Mouse (Mus musculus) neural tube, embryonic 13.5 days (tissue): ENCODE measurements around the gene Os9. TPM values are rescaled to one million over a fixed set of nuclear protein-coding genes. Genes with fewer than 3 reads are reported as not detected.

Experiments
- ATAC-seq: fragments of 200-750 bp; cut with Nextera tagmentation; 2 replicates; pipeline ENCODE4 v1.8.0; 2017; ENCODE audit warnings: low read depth, mild to moderate bottlenecking, moderate TSS enrichment, moderate library complexity
- H3K27ac ChIP-seq: fragments of 300-500 bp; sonication (generic); replicated peaks from 2 replicates; pipeline ENCODE4 v1.5.1; 2015; ENCODE audit warnings: moderate library complexity, mild to moderate bottlenecking, inconsistent platforms
- H3K27me3 ChIP-seq: fragments of 300-500 bp; sonication (generic); 2 replicates; pipeline ENCODE4 v1.6.1; 2015; ENCODE audit warnings: mild to moderate bottlenecking, inconsistent platforms
- H3K36me3 ChIP-seq: fragments of 300-500 bp; sonication (generic); 2 replicates; pipeline ENCODE4 v1.6.1; 2015; ENCODE audit warnings: mild to moderate bottlenecking, inconsistent platforms
- H3K4me1 ChIP-seq: fragments of 300-500 bp; sonication (generic); replicated peaks from 2 replicates; pipeline ENCODE4 v1.6.1; 2015; ENCODE audit warnings: inconsistent platforms
- H3K4me2 ChIP-seq: fragments of 300-500 bp; sonication (generic); 2 replicates; pipeline ENCODE4 v1.6.1; 2015; ENCODE audit warnings: inconsistent platforms, mild to moderate bottlenecking, moderate library complexity
- H3K4me3 ChIP-seq: fragments of 300-500 bp; sonication (generic); 2 replicates; pipeline ENCODE4 v1.5.1; 2015; ENCODE audit warnings: mild to moderate bottlenecking, inconsistent platforms
- H3K9ac ChIP-seq: fragments of 300-500 bp; sonication (generic); 2 replicates; pipeline ENCODE4 v1.6.1; 2015; ENCODE audit warnings: moderate library complexity, mild to moderate bottlenecking, inconsistent platforms
- H3K9me3 ChIP-seq: fragments of 300-500 bp; sonication (generic); 2 replicates; pipeline ENCODE4 v1.6.1; 2016; ENCODE audit warnings: inconsistent platforms
- WGBS: fragments of 180-500 bp; shearing (Covaris S2); methylation state at CpG from one replicate; pipeline ENCODE4 v1.1.7; 2015; 5-methylcytosine and 5-hydroxymethylcytosine counted together
- polyA plus RNA-seq: library from polyadenylated mRNA; unstranded; fragments of >200 nt; fragmentation: Nextera tagmentation; extraction: Ambion mirVana; gene quantifications from 2 replicates; pipeline ENCODE4 v1.2.1, GENCODE M21; 2015

Os9 gene
- polyA plus RNA-seq, 1 experiment from 2014 or later: 146 TPM

GRCm38 (mm10) chr10:127107563-127108261 is 13.2 kb downstream of the Os9 start:
- no peak for ATAC-seq
- H3K36me3 ChIP-seq: peaks cover 55% of the 10 kb centered on the region
- no peak overlapping the region for H3K4me2 ChIP-seq
- H3K27me3 ChIP-seq: no peaks in the 10 kb centered on the region
- no peaks in the 10 kb centered on the region for H3K4me1 ChIP-seq
- WGBS: 92% methylated on average over 16 of the region's 16 CpGs
- H3K9ac ChIP-seq: no peak overlapping the region
- H3K9me3 ChIP-seq: no peaks in the 10 kb centered on the region
- no peak overlapping the region for H3K27ac ChIP-seq
- no peak overlapping the region for H3K4me3 ChIP-seq

GRCm38 (mm10) chr10:127103631-127104030 is 17.3 kb downstream of the Os9 start:
- ATAC-seq: no peak
- no peak overlapping the region for H3K27ac ChIP-seq
- H3K9me3 ChIP-seq: no peaks in the 10 kb centered on the region
- no peak overlapping the region for H3K4me2 ChIP-seq
- H3K4me3 ChIP-seq: no peak overlapping the region
- H3K36me3 ChIP-seq: peaks cover 73% of the 10 kb centered on the region
- H3K9ac ChIP-seq: no peak overlapping the region
- H3K4me1 ChIP-seq: no peaks in the 10 kb centered on the region
- no peaks in the 10 kb centered on the region for H3K27me3 ChIP-seq
- WGBS: 86% methylated on average over 7 of the region's 7 CpGs

GRCm38 (mm10) chr10:127101151-127101550 is 19.8 kb downstream of the Os9 start:
- H3K36me3 ChIP-seq: peaks cover 83% of the 10 kb centered on the region
- WGBS: 90% methylated on average over 6 of the region's 6 CpGs
- H3K9ac ChIP-seq: no peak overlapping the region

GRCm38 (mm10) chr10:127100414-127100813 is 20.5 kb downstream of the Os9 start:
- ATAC-seq: no peak
- H3K4me2 ChIP-seq: no peak overlapping the region
- H3K27me3 ChIP-seq: no peaks in the 10 kb centered on the region
- H3K36me3 ChIP-seq: peaks cover 86% of the 10 kb centered on the region
- 90% methylated on average over 8 of the region's 8 CpGs for WGBS
- H3K4me1 ChIP-seq: no peaks in the 10 kb centered on the region
- no peak overlapping the region for H3K4me3 ChIP-seq
- H3K27ac ChIP-seq: no peak overlapping the region
- H3K9me3 ChIP-seq: no peaks in the 10 kb centered on the region
- no peak overlapping the region for H3K9ac ChIP-seq

More at GRCm38 (mm10) chr10:127101151-127101550, 19.8 kb downstream of the Os9 start:
- H3K9me3 ChIP-seq: no peaks in the 10 kb centered on the region
- no peaks in the 10 kb centered on the region for H3K4me1 ChIP-seq
- H3K27ac ChIP-seq: no peak overlapping the region
- no peaks in the 10 kb centered on the region for H3K27me3 ChIP-seq
- no peak for ATAC-seq
- no peak overlapping the region for H3K4me3 ChIP-seq
- H3K4me2 ChIP-seq: no peak overlapping the region

GRCm38 (mm10) chr10:127099868-127100267 is 21.1 kb downstream of the Os9 start:
- WGBS: 93% methylated on average over 15 of the region's 15 CpGs
- Histone ChIP-seq H3K4me2 (no peak overlapping the region), H3K36me3 (peaks cover 86% of the 10 kb centered on the region), H3K9ac (no peak overlapping the region), H3K4me1 (peaks cover 4% of the 10 kb centered on the region; the same call in 1 of the 2 replicates), H3K27ac (no peak overlapping the region), H3K27me3 (no peaks in the 10 kb centered on the region), H3K4me3 (no peak overlapping the region), H3K9me3 (no peaks in the 10 kb centered on the region)
- no peak for ATAC-seq

GRCm38 (mm10) chr10:127099191-127099590 is 21.7 kb downstream of the Os9 start:
- no peak overlapping the region for H3K9ac ChIP-seq
- H3K4me3 ChIP-seq: no peak overlapping the region
- H3K4me2 ChIP-seq: no peak overlapping the region
- H3K36me3 ChIP-seq: peaks cover 85% of the 10 kb centered on the region
- H3K27ac ChIP-seq: no peak overlapping the region
- ATAC-seq: no peak
- H3K4me1 ChIP-seq: peaks cover 10% of the 10 kb centered on the region
- no peaks in the 10 kb centered on the region for H3K9me3 ChIP-seq
- WGBS: 90% methylated on average over 10 of the region's 10 CpGs
- H3K27me3 ChIP-seq: no peaks in the 10 kb centered on the region

GRCm38 (mm10) chr10:127098514-127098913 is 22.4 kb downstream of the Os9 start:
- WGBS: 79% methylated on average over 20 of the region's 20 CpGs
- Histone ChIP-seq H3K9me3 (no peaks in the 10 kb centered on the region), H3K4me2 (no peak overlapping the region), H3K27ac (no peak overlapping the region), H3K9ac (no peak overlapping the region), H3K4me3 (no peak overlapping the region), H3K4me1 (peaks cover 17% of the 10 kb centered on the region), H3K27me3 (peaks cover 3% of the 10 kb centered on the region; the same call in 1 of the 2 replicates), H3K36me3 (peaks cover 80% of the 10 kb centered on the region)
- no peak for ATAC-seq

GRCm38 (mm10) chr10:127094382-127094802 is 26.5 kb downstream of the Os9 start:
- 43% methylated on average over 7 of the region's 7 CpGs for WGBS
- H3K4me1 ChIP-seq: peaks cover 38% of the 10 kb centered on the region
- H3K36me3 ChIP-seq: peaks cover 73% of the 10 kb centered on the region
- no peak overlapping the region for H3K9ac ChIP-seq
- no peak overlapping the region for H3K4me3 ChIP-seq
- ATAC-seq: no peak
- peaks cover 45% of the 10 kb centered on the region for H3K27me3 ChIP-seq
- no peaks in the 10 kb centered on the region for H3K9me3 ChIP-seq
- H3K4me2 ChIP-seq: no peak overlapping the region
- H3K27ac ChIP-seq: peak overlapping the region; percentile 54; the same call in 1 of the 2 replicates

GRCm38 (mm10) chr10:127092742-127093141 is 28.2 kb downstream of the Os9 start:
- Histone ChIP-seq H3K9ac (no peak overlapping the region), H3K9me3 (no peaks in the 10 kb centered on the region), H3K4me2 (no peak overlapping the region), H3K27ac (no peak overlapping the region), H3K36me3 (peaks cover 71% of the 10 kb centered on the region), H3K4me1 (peaks cover 38% of the 10 kb centered on the region), H3K4me3 (no peak overlapping the region), H3K27me3 (peaks cover 61% of the 10 kb centered on the region)
- no peak for ATAC-seq
- 53% methylated on average over 4 of the region's 4 CpGs for WGBS

GRCm38 (mm10) chr10:127091507-127092396 is 29.2 kb downstream of the Os9 start:
- WGBS: 13% methylated on average over 47 of the region's 51 CpGs

GRCm38 (mm10) chr10:127090560-127091411 is 30.1 kb downstream of the Os9 start:
- Histone ChIP-seq H3K4me2 (peak overlapping the region; percentile 49), H3K27me3 (peaks cover 77% of the 10 kb centered on the region), H3K27ac (no peak overlapping the region), H3K9me3 (no peaks in the 10 kb centered on the region), H3K4me1 (peaks cover 38% of the 10 kb centered on the region), H3K9ac (peak overlapping the region; percentile 52), H3K36me3 (peaks cover 64% of the 10 kb centered on the region), H3K4me3 (peak overlapping the region; percentile 25)
- ATAC-seq: peak; percentile 45
- 6% methylated on average over 57 of the region's 57 CpGs for WGBS

More at GRCm38 (mm10) chr10:127091507-127092396, 29.2 kb downstream of the Os9 start:
- no peak overlapping the region for H3K27ac ChIP-seq
- H3K9me3 ChIP-seq: no peaks in the 10 kb centered on the region
- peaks cover 71% of the 10 kb centered on the region for H3K27me3 ChIP-seq
- peaks cover 71% of the 10 kb centered on the region for H3K36me3 ChIP-seq
- peak overlapping the region; percentile 49 for H3K4me2 ChIP-seq
- peak overlapping the region; percentile 25 for H3K4me3 ChIP-seq
- ATAC-seq: peak; percentile 36
- peak overlapping the region; percentile 52 for H3K9ac ChIP-seq
- peaks cover 38% of the 10 kb centered on the region for H3K4me1 ChIP-seq
